Mouse (Mus musculus) NIH3T3 (cell line): ENCODE data around the gene Ccnl2.
"Not testable (repeated sequence)": the region's sequence is repeated elsewhere in the genome, so short reads cannot be mapped to it uniquely, and the experiment has no call there.

Experiments
- DNase-seq: peaks from one replicate; pipeline ENCODE4 v3.0.0-alpha.2; 2012; ENCODE audit warnings: low read depth

The Ccnl2 gene

DNA sequence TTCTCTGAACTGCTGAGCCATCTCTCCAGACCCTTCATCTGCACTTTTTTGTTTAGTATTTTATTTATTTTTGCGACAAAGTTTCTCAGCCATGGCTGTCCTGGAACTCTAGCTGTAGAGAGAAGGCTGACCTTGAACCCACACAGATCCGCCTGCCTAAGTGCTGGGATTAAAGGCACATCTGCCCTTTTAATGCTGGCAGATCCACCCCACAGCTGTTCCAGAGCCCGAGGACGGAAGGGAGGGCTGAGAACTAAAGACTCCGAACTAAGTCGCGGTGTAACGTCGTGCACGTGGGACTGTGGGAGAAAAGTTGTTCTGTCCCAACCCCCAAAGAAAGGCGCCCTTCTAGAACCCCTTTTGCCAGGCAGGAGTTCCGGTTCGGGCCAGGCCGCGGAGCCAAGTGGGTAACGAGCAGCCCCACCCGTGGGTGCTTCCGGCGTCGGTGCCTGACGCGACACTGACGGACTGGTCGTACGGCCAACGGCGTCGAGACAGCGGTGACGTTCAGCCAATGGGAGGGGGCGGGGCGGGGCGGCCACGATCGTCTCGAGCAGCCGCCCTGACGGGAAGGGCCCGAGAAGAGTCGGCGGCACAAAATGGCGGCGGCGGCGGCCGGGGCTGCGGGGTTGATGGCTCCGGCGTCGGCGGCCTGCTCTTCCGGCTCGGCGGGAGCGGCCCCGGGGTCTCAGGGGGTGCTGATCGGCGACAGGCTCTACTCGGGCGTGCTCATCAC lies at the start of gene Ccnl2:
TSS of gene Ccnl2 (plus strand) at position 561 of the 736 bp plus-strand sequence.
- DNase-seq = peak; percentile 99

- DNase-seq = no peak
These were observed 42.8 kb upstream of the Ccnl2 start for GRCm38 (mm10) chr4:155769496-155769879.

GRCm38 (mm10) chr4:155769880-155770512 lies 42.3 kb upstream of the Ccnl2 start:
- peak; percentile 94 for DNase-seq

DNA sequence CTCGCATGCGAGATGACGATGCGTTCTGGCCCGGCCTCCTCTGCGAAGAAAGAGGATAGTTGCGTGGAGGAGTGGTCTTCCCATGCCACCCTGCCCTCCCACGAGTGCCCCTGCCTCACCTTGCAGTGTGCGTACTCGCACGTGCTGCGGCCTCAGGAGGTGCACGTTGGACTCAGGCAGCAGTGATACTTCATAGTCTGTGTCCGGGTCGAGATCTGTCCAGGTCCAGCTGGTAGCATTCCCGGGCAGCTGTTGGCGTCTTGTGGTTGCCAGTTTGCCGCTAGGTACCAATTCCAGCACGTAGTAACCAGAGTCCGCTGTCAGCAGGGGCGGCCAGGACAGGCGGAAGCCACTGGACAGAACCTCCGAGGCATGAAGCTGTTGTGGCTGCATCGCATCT lies 41.7 kb upstream of the Ccnl2 start:
- no peak for DNase-seq

DNA sequence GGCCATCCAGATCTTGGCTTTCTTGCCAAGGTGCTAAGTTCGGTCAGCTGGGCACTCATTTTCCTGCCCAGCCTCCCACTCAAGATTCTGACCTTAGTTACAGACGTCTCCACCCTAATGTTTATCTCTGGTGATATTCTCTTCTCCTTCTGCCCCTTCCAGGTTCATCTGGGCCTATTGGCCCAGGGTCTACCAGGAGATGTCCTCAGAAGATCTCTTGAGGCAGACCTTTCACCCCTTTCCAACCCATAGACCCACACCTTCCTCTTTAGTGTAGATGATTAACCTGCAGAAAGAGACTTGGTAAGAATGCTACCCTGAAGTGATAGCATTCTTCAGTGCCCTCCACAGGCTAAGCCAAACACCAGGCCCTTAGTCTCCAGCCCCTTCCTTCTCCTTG lies 40.6 kb upstream of the Ccnl2 start:
- DNase-seq = no peak

DNA sequence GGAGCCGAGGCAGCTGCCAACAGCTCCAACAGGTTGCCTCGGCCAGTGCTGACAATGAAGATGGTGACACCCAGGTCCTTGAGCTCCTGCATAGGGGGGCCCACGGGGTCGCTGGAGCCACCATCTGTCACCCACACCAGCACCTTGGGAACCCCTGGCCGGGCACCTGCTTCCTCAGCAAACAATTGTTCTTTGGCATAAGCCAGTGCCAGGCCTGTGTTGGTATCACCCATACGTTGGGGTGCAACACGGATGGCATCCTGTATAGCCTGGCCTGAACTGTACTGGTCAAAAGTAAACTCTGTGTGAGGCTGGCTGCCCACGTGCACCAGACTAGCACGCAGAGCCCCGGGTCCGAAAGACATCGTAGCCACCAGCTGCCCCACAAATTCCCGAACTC lies 39.5 kb upstream of the Ccnl2 start:
- no peak for DNase-seq

DNA sequence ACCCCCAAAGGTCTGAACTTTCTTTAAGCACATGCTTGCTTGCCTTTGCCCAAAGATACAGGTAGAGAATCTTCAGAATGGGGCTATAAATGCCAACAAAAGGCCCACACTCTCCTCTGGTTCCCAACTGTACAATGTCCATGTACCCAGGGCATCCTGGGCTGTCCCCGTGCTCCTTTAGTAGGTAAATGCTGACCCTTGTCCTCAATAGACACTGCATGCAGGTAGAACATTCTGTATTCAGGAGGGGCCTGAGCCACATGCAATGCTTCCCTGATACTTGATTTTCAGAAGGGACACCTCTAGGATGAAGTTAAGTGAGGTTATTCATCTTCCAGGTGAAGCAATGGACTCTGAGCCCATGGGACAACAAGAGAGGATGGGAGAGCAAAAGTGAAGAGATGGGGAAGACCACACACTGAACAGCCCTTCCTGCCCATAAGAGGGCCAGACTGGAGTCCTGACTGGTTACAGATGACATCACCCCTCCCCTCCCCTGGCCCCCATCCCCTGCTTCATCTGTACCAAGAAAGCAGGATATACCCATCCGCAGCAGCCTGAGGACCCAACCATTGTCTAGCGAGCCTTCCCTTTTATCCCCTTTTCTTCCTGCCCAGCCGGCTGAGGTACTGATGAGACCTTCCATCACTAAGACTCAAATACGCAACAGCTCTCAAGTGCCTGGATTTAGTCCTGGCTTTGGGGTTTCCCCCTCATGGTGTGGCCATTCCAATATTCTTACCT lies 38.8 kb upstream of the Ccnl2 start:
- no peak for DNase-seq

DNA sequence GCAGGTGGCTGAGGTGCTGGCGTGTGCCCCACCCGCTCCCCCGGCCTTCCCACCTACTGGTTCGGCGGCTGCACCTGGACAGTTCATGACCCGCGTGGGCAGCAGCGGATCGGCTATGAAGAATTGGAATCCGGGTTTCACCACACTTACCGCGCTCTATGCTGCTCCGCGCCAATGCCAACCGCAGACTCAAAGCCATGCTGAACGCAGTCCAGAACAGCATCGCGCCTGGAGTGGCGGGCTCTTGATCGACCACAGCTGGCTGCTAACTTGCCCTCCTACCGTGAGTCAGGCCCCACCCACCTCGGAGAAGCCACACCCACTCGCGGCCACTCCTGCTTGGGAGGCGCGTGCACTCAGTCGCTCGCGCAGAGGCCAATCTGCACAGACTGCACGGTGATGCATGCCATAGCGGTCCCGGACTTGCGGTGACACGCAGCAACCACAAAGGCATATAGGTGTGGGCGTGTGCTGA lies 38.0 kb upstream of the Ccnl2 start, which contains the start of gene Vwa1:
TSS of gene Vwa1 (minus strand) at position 419 of the 475 bp plus-strand sequence.
- no peak for DNase-seq

DNA sequence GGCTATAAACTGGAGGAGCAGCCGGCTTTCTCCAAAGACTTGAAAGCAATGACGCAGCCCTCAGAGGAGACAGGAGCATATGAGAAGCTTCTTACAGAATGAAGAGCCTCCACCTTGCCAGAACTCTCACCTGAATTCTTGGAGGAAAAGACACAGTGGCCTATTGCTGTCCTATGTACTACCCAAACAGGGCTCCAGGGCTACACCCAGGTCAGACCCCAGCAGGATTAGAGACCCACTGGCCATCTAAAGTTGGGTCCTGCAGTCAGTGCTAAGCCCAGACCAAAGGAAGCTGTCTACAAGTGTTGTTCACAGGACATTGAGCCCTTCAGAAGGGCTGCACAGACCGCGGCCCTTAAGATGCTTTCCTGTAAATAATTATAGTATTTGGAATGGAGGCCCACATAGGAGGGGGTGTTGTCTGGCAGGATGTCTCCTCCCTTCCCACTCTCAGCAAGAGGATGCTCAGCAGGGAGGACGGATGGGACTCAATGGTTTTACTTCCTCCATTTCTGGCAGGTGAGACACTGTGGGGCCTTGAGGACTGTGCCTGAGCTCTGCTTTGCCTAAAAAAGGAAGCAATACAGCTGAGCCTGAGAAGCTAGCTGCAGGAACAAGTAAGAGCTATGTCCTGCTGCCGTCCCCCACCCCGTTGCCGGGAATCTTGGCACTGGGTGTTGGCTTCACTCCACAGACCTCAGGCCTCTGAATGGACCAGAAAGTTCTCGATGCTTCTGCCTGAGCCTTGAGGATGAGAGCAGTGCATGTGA lies 37.1 kb upstream of the Ccnl2 start:
- DNase-seq = peak; percentile 70

- DNase-seq = peak; percentile 50
These were observed 36.4 kb upstream of the Ccnl2 start for GRCm38 (mm10) chr4:155775855-155776254.

DNA sequence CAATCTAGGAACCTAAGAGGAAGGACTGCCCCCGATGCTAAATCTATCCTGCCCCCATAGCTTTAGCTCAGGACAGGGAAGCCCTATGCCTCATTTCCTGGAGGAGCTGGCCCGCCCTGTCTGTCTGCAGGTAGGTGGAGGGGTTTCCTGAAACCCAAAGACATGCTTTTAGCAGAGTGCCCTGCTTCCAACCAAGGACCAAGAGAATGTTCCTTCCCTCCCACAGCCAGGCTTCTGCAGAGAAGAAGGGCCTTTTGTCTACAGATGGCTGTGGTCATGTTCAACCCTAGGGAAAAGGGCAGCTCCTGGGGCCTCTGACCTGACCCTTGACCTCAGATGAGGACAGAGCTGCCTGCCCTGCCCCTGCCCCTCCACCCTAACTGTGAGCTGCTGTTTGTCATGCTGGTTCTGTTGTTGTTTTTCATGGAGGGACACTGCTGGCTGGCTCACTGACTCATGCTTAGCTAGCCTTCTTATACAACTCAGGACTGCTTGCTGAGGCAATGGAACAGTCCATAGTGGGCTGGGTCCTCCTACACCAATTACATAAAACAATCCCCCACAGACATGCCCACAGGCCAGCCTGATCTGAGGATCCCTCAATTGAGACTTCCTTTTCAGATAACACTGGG lies 35.5 kb upstream of the Ccnl2 start:
- peak; percentile 23 for DNase-seq

GRCm38 (mm10) chr4:155777816-155778215 lies 34.5 kb upstream of the Ccnl2 start:
- DNase-seq = peak; percentile 24

DNA sequence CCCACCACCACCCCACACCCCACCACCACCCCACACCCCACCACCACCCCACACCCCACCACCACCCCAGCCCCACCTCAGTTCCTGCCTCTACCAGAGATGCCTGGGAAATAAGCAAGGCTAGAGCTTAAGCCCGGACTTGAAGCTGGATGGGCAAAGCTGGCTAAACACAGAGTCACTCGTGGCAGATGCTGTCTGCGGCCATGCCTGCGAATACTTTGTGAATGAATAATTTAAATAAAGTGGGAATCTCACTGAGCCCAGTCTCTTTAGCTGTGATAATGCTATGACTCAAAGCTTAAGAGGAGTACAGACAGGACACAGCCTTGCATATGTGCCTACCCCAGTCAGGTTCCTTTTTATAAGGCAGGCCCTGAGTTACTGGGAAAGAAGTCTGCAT lies 32.8 kb upstream of the Ccnl2 start:
- DNase-seq = peak; percentile 62

DNA sequence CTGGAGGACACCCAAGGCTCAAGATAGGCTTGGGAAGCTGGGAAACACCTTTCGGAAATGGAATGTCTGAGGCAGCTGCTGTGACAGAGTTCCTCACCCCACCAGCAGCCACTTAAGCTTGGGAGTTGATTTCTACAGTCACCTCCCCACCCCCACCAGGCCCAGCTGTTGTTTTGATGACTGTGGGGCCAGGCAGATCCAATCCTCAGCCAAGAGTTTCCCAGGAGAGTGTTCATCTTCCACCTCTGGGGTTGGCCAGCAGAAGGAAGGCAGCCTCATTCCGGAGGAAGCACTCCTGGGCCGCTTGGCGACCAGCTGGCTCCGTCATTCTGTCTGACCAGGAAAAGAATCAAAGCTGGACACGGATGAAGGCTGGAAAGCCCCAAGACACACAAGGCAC lies 31.4 kb upstream of the Ccnl2 start:
- DNase-seq = peak; percentile 63

DNA sequence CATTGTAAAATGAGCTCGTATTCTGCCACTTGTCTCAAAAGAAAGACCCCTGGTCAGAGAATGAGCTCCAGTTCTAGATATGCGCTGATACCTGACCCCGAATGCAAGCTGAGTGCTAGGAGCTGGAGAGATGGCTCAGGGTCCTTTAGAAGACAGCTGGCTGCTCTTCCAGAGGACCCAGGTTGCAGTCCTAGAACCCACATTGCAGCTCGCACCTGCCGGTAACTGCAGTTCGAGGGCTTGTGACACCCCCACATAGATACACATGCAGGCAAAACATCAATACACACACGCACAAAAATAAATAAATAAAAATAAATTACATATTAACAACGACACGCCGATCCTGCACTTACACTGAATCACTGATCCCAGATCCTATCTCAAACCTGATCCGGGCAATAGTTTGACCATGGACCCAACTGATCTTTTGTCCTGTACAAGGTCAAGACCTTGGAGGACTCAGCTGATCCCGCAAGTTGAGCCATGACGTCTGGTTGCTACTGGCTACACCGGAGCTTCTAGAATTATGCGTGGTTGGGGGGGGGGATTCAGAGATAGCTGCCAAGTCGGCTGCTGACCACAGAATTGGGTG lies 28.7 kb upstream of the Ccnl2 start:
- DNase-seq = no peak

DNA sequence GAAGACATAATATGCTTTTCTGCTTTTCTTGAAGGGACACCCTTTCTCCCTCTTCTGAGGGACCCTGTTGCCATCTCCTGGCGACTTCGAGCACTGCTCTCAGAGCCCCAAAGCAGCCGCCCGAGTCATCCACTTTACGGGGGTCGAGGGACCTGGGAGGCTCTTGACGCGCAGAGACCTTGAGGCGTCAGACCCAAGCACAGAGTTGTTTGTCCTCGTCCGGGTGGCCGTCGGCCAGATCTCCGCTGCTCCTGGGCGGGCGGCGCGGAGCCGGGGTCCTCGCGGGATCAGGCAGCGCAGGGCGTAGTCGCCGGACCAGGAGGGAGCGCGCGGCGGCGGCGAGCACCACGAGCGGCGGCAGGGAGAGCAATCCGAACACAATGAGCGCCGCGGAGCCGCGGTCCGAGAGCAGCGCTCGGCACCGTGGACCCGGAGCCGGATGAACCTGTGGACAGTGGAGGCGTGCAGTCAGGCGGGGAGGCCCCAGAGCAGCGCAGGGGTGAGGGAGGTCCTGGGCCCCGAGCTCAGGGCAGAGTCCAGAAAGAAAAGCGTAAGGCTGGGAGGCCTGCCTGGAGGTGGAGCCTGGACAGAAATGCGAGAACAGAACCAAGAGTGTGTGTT lies 28.1 kb upstream of the Ccnl2 start:
- DNase-seq = peak; percentile 82

DNA sequence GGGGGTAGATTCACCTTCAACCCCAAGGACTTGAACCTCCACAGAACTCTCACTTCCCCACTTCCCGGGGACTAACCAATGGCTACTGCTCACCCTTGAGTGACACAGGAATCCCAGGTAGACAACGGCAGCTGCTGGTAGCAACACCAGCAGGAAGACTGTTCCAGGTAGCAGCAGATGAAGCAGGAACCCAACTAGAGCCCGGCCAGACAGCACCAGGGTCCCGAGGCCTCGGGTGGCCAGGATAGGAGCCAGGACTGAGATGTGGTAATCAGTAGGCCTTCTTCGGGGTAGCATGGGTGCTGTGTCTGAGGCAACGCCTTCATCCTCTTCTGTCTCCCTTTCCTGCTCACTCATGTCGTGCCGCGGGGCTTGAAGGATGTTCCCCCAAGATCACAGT lies 27.0 kb upstream of the Ccnl2 start:
- DNase-seq = no peak

DNA sequence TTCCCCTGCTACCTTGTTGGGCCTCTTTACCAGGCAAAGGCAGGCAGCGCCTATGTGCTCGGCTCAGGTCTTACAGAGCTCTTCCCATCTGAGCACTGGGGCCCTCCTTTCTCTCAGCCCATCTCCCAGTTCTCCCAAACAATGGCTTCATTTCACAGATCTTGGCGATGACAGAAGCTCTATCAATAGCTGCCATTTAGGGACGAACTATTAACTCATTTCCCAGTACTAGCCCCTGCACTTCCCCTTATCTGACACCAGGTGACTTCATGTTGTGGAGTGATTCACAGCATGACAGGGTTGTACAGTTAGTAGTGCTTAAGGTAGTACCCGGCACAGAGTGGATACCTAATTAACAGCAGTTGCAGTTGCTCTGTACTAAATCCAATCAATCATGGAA lies 26.5 kb upstream of the Ccnl2 start, which contains the start of gene Tmem88b:
TSS of gene Tmem88b (minus strand) at position 56 of the 400 bp plus-strand sequence.
- no peak for DNase-seq

- no peak for DNase-seq
These were observed 24.0 kb upstream of the Ccnl2 start for GRCm38 (mm10) chr4:155788300-155788699.

DNA sequence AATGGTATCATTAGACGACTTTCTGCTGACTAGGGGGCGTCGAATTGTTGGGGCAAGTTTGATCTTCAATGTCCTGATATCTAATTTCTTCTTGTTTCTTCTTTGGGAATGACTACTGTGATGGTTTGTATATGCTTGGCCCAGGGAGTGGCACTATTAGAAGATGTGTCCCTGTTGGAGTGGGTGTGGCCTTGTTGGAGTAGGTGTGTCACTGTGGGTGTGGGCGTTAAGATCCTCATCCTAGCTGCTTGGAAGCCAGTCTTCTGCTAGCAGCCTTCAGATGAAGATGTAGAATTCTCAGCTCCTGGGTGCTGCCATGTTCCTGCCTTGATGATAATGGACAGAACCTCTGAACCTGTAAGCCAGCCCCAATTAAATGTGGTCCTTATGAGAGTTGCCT lies 23.5 kb upstream of the Ccnl2 start:
- not testable (repeated sequence) for DNase-seq
